Mouse (Mus musculus) forebrain, embryonic 11.5 days (tissue): ENCODE measurements around the gene Ptpn1. TPM values are rescaled to one million over a fixed set of nuclear protein-coding genes. Genes with fewer than 3 reads are reported as not detected.

Experiments
- ATAC-seq: fragments of 200-750 bp; cut with Nextera tagmentation; replicated peaks from 2 replicates; pipeline ENCODE4 v1.8.0; 2017; ENCODE audit warnings: moderate TSS enrichment; ENCODE audit not compliant: low FRiP score
- DNase-seq: peaks from one replicate; pipeline ENCODE4 v3.0.0-alpha.2; 2017; ENCODE audit warnings: low spot score
- H3K27ac ChIP-seq: fragments of 300-500 bp; sonication (generic); 2 replicates; pipeline ENCODE4 v1.5.1; 2014; ENCODE audit warnings: low read depth, low read length
- H3K27me3 ChIP-seq: fragments of 300-500 bp; sonication (generic); 2 replicates; pipeline ENCODE4 v1.6.1; 2014; ENCODE audit warnings: mild to moderate bottlenecking, low read length, mixed read lengths; ENCODE audit not compliant: control insufficient read depth, insufficient read depth
- H3K36me3 ChIP-seq: fragments of 300-500 bp; sonication (generic); 2 replicates; pipeline ENCODE4 v1.6.1; 2014; ENCODE audit warnings: mild to moderate bottlenecking, low read length, moderate library complexity, mixed read lengths; ENCODE audit not compliant: control insufficient read depth, insufficient read depth
- H3K4me1 ChIP-seq: fragments of 300-500 bp; sonication (generic); replicated peaks from 2 replicates; pipeline ENCODE4 v1.6.1; 2014; ENCODE audit warnings: low read length, mixed read lengths; ENCODE audit not compliant: control insufficient read depth, insufficient read depth
- H3K4me2 ChIP-seq: fragments of 300-500 bp; sonication (generic); 2 replicates; pipeline ENCODE4 v1.6.1; 2014; ENCODE audit warnings: low read depth, mild to moderate bottlenecking, low read length, moderate library complexity, mixed read lengths; ENCODE audit not compliant: severe bottlenecking
- H3K4me3 ChIP-seq: fragments of 300-500 bp; sonication (generic); 2 replicates; pipeline ENCODE4 v1.5.1; 2014; ENCODE audit warnings: low read depth, low read length
- H3K9ac ChIP-seq: fragments of 300-500 bp; sonication (generic); 2 replicates; pipeline ENCODE4 v1.6.1; 2014; ENCODE audit warnings: low read length
- H3K9me3 ChIP-seq: fragments of 300-500 bp; sonication (generic); 2 replicates; pipeline ENCODE4 v1.6.1; 2016; ENCODE audit warnings: low read length, mixed read lengths; ENCODE audit not compliant: control insufficient read depth
- WGBS: fragments of 180-500 bp; shearing (Covaris S2); extraction: QIAGEN DNeasy Blood & Tissue Kit; methylation state at CpG from one replicate; pipeline ENCODE4 v1.1.7; 2014; 5-methylcytosine and 5-hydroxymethylcytosine counted together
- polyA plus RNA-seq: library from polyadenylated mRNA; unstranded; fragments of >200 nt; fragmentation: Nextera tagmentation; extraction: Ambion mirVana; gene quantifications from 2 replicates; pipeline ENCODE4 v1.2.1, GENCODE M21; 2014

Ptpn1 gene
- polyA plus RNA-seq, 1 experiment from 2014 or later, result 80.0 TPM

GRCm38 (mm10) chr2:168006489-168006888 lies 74.6 kb downstream of the Ptpn1 start:
- H3K4me3 ChIP-seq, result no peak overlapping the region
- H3K9ac ChIP-seq, result no peak overlapping the region
- no peaks in the 10 kb centered on the region for H3K36me3 ChIP-seq
- DNase-seq (no peak), ATAC-seq (no peak)
- H3K9me3 ChIP-seq, result no peaks in the 10 kb centered on the region
- 0 out of 2 replicates have a peak, but pooled peaks cover 3% of the 10 kb centered on the region for H3K4me1 ChIP-seq
- H3K27ac ChIP-seq, result no peak overlapping the region
- H3K27me3 ChIP-seq, result no peaks in the 10 kb centered on the region
- no peak overlapping the region for H3K4me2 ChIP-seq
- 85% methylated on average over 6 of the region's 6 CpGs for WGBS

- WGBS, result 58% methylated on average over 3 of the region's 3 CpGs
- no peaks in the 10 kb centered on the region for H3K36me3 ChIP-seq
- H3K4me1 ChIP-seq, result 0 out of 2 replicates have a peak, but pooled peaks cover 3% of the 10 kb centered on the region
- no peak overlapping the region for H3K4me3 ChIP-seq
- H3K9ac ChIP-seq, result no peak overlapping the region
- H3K9me3 ChIP-seq, result no peaks in the 10 kb centered on the region
- no peak overlapping the region for H3K4me2 ChIP-seq
- no peaks in the 10 kb centered on the region for H3K27me3 ChIP-seq
- H3K27ac ChIP-seq, result no peak overlapping the region
- DNase-seq, result no peak
- ATAC-seq, result no peak
Measured at GRCm38 (mm10) chr2:168008132-168008531, 76.3 kb downstream of the Ptpn1 start.

- Histone ChIP-seq H3K4me3 (no peak within 1 kb of the TSS), H3K36me3 (no peaks in the 10 kb centered on the region), H3K27ac (no peak within 1 kb of the TSS), H3K4me1 (0 out of 2 replicates have a peak, but pooled peaks cover 3% of the 10 kb centered on the region), H3K9me3 (no peaks in the 10 kb centered on the region), H3K4me2 (no peak within 1 kb of the TSS), H3K27me3 (no peaks in the 10 kb centered on the region), H3K9ac (no peak within 1 kb of the TSS)
- no peak for ATAC-seq
- 40% methylated on average over 9 of the region's 9 CpGs for WGBS
- peak; percentile 85 for DNase-seq
Measured at GRCm38 (mm10) chr2:168009936-168010668, 78.2 kb downstream of the Ptpn1 start, which contains the start of gene Ripor3. Gene Ripor3, minus strand, starts transcription at chr2:168010618.

DNA sequence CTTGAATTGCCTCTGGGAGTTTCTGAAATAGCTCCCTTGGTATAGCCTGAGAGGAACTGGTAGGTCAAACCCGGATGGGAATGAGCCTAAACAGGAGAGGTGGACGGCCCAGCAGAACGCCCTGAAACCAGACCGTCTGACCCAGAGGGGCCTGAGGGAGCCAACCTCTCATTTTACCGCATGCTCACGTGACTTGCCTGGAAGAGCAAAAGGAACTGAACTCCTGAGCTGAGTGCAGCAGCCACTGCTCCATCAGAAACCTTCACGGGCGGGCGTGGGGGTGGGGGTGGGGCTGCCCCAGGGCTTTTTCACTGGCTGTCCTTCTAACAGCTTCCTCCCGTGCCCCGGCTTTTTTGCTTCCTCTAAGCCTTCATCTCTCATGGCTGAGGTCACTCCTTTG lies 79.0 kb downstream of the Ptpn1 start:
- WGBS, result 47% methylated on average over 11 of the region's 11 CpGs
- no peak overlapping the region for H3K27ac ChIP-seq
- no peak for DNase-seq

DNA sequence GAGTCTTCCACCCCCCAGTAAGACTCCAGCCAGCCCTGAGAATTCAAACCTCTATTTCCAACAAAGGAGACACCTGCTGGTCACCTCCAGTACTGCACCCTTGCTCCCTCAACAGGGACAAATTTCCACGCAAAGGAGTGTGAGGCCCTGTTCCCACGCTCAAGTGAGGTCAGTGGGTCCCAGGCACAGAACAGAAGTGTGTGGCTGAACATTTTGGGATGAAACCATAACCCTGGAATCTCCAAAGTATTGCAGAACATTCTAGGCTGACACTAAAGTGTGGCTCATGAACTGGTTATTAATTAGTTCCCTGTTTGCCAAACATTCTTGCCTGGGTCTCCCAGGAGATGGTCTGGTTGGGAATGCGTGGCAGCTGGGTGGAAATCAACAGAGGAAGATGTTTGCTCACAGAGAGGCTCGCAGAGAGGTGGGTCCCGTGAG lies 85.1 kb downstream of the Ptpn1 start:
- ATAC-seq (no peak), DNase-seq (peak; percentile 82)
- H3K9ac ChIP-seq, result no peak overlapping the region
- H3K4me1 ChIP-seq, result no peaks in the 10 kb centered on the region
- no peaks in the 10 kb centered on the region for H3K36me3 ChIP-seq
- H3K27me3 ChIP-seq, result no peaks in the 10 kb centered on the region
- no peak overlapping the region for H3K27ac ChIP-seq
- no peak overlapping the region for H3K4me2 ChIP-seq
- H3K9me3 ChIP-seq, result no peaks in the 10 kb centered on the region
- no peak overlapping the region for H3K4me3 ChIP-seq
- 41% methylated on average over 5 of the region's 5 CpGs for WGBS

More for the DNA sequence above, 79.0 kb downstream of the Ptpn1 start:
- no peak overlapping the region for H3K9ac ChIP-seq
- H3K4me2 ChIP-seq, result no peak overlapping the region
- no peaks in the 10 kb centered on the region for H3K27me3 ChIP-seq
- H3K36me3 ChIP-seq, result no peaks in the 10 kb centered on the region
- H3K4me1 ChIP-seq, result 0 out of 2 replicates have a peak, but pooled peaks cover 3% of the 10 kb centered on the region
- no peak overlapping the region for H3K4me3 ChIP-seq
- no peaks in the 10 kb centered on the region for H3K9me3 ChIP-seq
- ATAC-seq, result no peak

- H3K27ac ChIP-seq, result no peak overlapping the region
- no peaks in the 10 kb centered on the region for H3K9me3 ChIP-seq
- H3K4me2 ChIP-seq, result no peak overlapping the region
- no peak overlapping the region for H3K4me3 ChIP-seq
- H3K36me3 ChIP-seq, result no peaks in the 10 kb centered on the region
- DNase-seq (no peak), ATAC-seq (no peak)
- WGBS, result 89% methylated on average over 9 of the region's 9 CpGs
- no peaks in the 10 kb centered on the region for H3K4me1 ChIP-seq
- H3K27me3 ChIP-seq, result no peaks in the 10 kb centered on the region
- H3K9ac ChIP-seq, result no peak overlapping the region
Measured at GRCm38 (mm10) chr2:168019201-168019715, 87.4 kb downstream of the Ptpn1 start.

DNA sequence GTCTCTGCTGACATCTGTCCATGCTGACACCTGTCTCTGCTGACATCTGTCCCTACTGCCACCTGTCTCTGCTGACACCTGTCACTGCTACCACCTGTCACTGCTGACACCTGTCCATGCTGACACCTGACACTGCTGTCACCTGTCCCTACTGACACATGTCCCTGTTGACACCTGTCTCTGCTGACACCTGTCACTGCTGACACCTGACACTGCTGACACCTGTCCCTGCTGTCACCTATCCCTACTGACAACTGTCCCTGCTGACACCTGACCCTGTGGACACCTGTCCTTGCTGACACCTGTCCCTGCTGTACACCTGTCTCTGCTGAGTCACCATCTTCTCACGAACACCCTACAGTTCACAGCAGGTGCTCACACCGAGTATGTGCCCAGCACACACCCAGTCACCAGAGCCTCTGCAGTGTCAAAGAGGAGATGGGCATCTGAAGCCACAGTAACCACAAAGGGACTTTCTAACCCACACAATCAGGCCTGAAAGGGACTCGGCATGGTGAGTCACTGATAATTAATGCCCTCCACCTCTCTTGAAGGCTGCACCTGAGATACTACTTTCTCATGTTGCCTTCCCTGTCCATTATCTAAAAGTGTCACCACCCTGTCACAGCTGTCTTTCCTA lies 92.0 kb downstream of the Ptpn1 start:
- Histone ChIP-seq H3K4me2 (no peak overlapping the region), H3K27ac (no peak overlapping the region), H3K4me3 (no peak overlapping the region), H3K36me3 (no peaks in the 10 kb centered on the region), H3K9ac (no peak overlapping the region), H3K4me1 (no peaks in the 10 kb centered on the region), H3K9me3 (peaks cover 4% of the 10 kb centered on the region; the same call in 1 of the 2 replicates), H3K27me3 (no peaks in the 10 kb centered on the region)
- DNase-seq (no peak), ATAC-seq (no peak)
- WGBS, result 79% methylated on average over 3 of the region's 3 CpGs

DNA sequence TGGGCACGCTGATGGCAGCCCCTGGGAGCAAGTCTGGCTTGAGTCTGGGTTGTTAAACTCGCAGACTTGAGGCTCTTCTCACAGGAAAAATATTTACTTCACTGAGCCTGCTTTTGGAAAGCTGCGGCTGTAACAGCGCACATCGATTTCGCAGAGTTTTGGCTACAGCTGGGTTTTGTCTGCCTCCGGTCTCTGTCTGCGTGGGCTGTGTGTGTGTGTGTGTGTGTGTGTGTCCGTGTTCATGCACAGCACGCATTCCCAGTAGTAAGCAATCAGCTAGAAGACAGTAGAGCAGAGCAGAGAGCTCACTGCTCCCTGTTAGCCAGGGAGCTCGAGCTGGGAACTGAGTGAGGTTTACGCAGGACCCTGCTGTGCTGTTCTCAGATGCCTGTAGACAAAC lies 93.3 kb downstream of the Ptpn1 start:
- H3K36me3 ChIP-seq, result no peaks in the 10 kb centered on the region
- H3K27ac ChIP-seq, result no peak overlapping the region
- no peak overlapping the region for H3K4me3 ChIP-seq
- H3K4me2 ChIP-seq, result no peak overlapping the region
- no peak for DNase-seq
- H3K9me3 ChIP-seq, result peaks cover 4% of the 10 kb centered on the region; the same call in 1 of the 2 replicates
- no peak for ATAC-seq
- WGBS, result 72% methylated on average over 12 of the region's 12 CpGs
- no peak overlapping the region for H3K9ac ChIP-seq
- no peaks in the 10 kb centered on the region for H3K4me1 ChIP-seq
- H3K27me3 ChIP-seq, result no peaks in the 10 kb centered on the region
